Mouse (Mus musculus): ENCODE data around the gene Gm20708.
"Not testable (repeated sequence)": the region's sequence is repeated elsewhere in the genome, so short reads cannot be mapped to it uniquely, and the experiment has no call there.

Gene Gm20708

GRCm38 (mm10) chr11:117832086-117832969 is 22.9 kb downstream of the Gm20708 start:
- DNase-seq (ENCODE audit: low spot score in 2 of 2): peak in 1 of 2 experiments; percentile 52

- not testable (repeated sequence) for DNase-seq (ENCODE audit: low spot score in 2 of 2)
These were observed 24.0 kb downstream of the Gm20708 start for GRCm38 (mm10) chr11:117833509-117833908.

- no peak for DNase-seq (ENCODE audit: low spot score in 2 of 2)
These were observed 24.6 kb downstream of the Gm20708 start for GRCm38 (mm10) chr11:117834086-117834485.

GRCm38 (mm10) chr11:117836306-117836705 is 26.8 kb downstream of the Gm20708 start:
- DNase-seq (ENCODE audit: low spot score in 2 of 2): peak; percentile 56 to 66

- no peak for DNase-seq (ENCODE audit: low spot score in 2 of 2)
These were observed 29.1 kb downstream of the Gm20708 start for GRCm38 (mm10) chr11:117838572-117838971.

GRCm38 (mm10) chr11:117839021-117839420 is 29.6 kb downstream of the Gm20708 start:
- no peak for DNase-seq (ENCODE audit: low spot score in 2 of 2)

GRCm38 (mm10) chr11:117840910-117841309 is 31.4 kb downstream of the Gm20708 start:
- no peak for DNase-seq (ENCODE audit: low spot score in 2 of 2)

GRCm38 (mm10) chr11:117843434-117843833 is 34.0 kb downstream of the Gm20708 start:
- no peak for DNase-seq (ENCODE audit: low spot score in 2 of 2)

- DNase-seq (ENCODE audit: low spot score in 2 of 2): no peak
These were observed 35.5 kb downstream of the Gm20708 start for GRCm38 (mm10) chr11:117844997-117845396.

- no peak for DNase-seq (ENCODE audit: low spot score in 2 of 2)
These were observed 36.2 kb downstream of the Gm20708 start for GRCm38 (mm10) chr11:117845651-117846050.

- no peak for DNase-seq (ENCODE audit: low spot score in 2 of 2)
These were observed 37.2 kb downstream of the Gm20708 start for GRCm38 (mm10) chr11:117846640-117847039.

- no peak for DNase-seq (ENCODE audit: low spot score in 2 of 2)
These were observed 38.2 kb downstream of the Gm20708 start for GRCm38 (mm10) chr11:117847593-117848215.

- no peak for DNase-seq (ENCODE audit: low spot score in 2 of 2)
These were observed 39.0 kb downstream of the Gm20708 start for GRCm38 (mm10) chr11:117848271-117848984.

GRCm38 (mm10) chr11:117848985-117849671 is 39.7 kb downstream of the Gm20708 start, which contains the start of gene Birc5:
Gene Birc5, plus strand, starts transcription at chr11:117849251.
- peak; percentile 91 to 94 for DNase-seq (ENCODE audit: low spot score in 2 of 2)

- no peak for DNase-seq (ENCODE audit: low spot score in 2 of 2)
These were observed 43.4 kb downstream of the Gm20708 start for GRCm38 (mm10) chr11:117852875-117853274.

- no peak for DNase-seq (ENCODE audit: low spot score in 2 of 2)
These were observed 44.8 kb downstream of the Gm20708 start for GRCm38 (mm10) chr11:117854241-117854640.

GRCm38 (mm10) chr11:117855360-117855759 is 45.9 kb downstream of the Gm20708 start:
- DNase-seq (ENCODE audit: low spot score in 2 of 2): no peak

GRCm38 (mm10) chr11:117855975-117856374 is 46.5 kb downstream of the Gm20708 start:
- no peak for DNase-seq (ENCODE audit: low spot score in 2 of 2)

- no peak for DNase-seq (ENCODE audit: low spot score in 2 of 2)
These were observed 48.0 kb downstream of the Gm20708 start for GRCm38 (mm10) chr11:117857462-117857861.

- no peak for DNase-seq (ENCODE audit: low spot score in 2 of 2)
These were observed 48.9 kb downstream of the Gm20708 start for GRCm38 (mm10) chr11:117858392-117858791.

GRCm38 (mm10) chr11:117860601-117861000 is 51.1 kb downstream of the Gm20708 start, which contains the start of gene Tmem235:
Gene Tmem235, plus strand, starts transcription at chr11:117860752.
- DNase-seq (ENCODE audit: low spot score in 2 of 2): no peak

Measured in right cerebral cortex, postnatal 36 days (tissue).